Mouse (Mus musculus): ENCODE data around the gene Prss56. TPM values are rescaled to one million over a fixed set of nuclear protein-coding genes. Genes with fewer than 3 reads are reported as not detected.
A peak's percentile ranks its signal among the peaks of the same experiment; 100 is the strongest.

The Prss56 gene
- total and polyA plus RNA-seq, 2 experiments from 2014 or later = 0.31 to 0.46 TPM

GRCm38 (mm10) chr1:87183998-87184750 is 1.1 kb downstream of the Prss56 start:
- no peak; the same call in 1 of the 2 replicates for TF ChIP-seq CTCF (IDR thresholded peaks at IDR 0.05; ENCODE audit: low read depth)
- H3K9me3 ChIP-seq (ENCODE audit: low read length) = no peaks in the 10 kb centered on the region
- H3K36me3 ChIP-seq (ENCODE audit: insufficient read depth, low read length) = no peaks in the 10 kb centered on the region
- H3K4me2 ChIP-seq (ENCODE audit: low read depth, low read length) = peak overlapping the region; percentile 34
- no peak overlapping the region for H3K27ac ChIP-seq
- H3K4me1 ChIP-seq (ENCODE audit: insufficient read depth, low read length) = no peaks in the 10 kb centered on the region
- ATAC-seq (0 out of 2 replicates have a peak, but pooled peaks have one; percentile 3), DNase-seq (ENCODE audit: low spot score) (peak; percentile 45)
- H3K4me3 ChIP-seq (ENCODE audit: low read length) = no peak overlapping the region
- no peak overlapping the region for H3K9ac ChIP-seq (replicated peaks; ENCODE audit: low read length)
- peaks cover 25% of the 10 kb centered on the region; the same call in 1 of the 2 replicates for H3K27me3 ChIP-seq (ENCODE audit: insufficient read depth, low read length)
- WGBS = 35% methylated on average over 15 of the region's 15 CpGs

- no peaks in the 10 kb centered on the region for H3K9me3 ChIP-seq (ENCODE audit: low read length)
- H3K27me3 ChIP-seq (ENCODE audit: insufficient read depth, low read length) = peaks cover 25% of the 10 kb centered on the region; the same call in 1 of the 2 replicates
- WGBS = 10% methylated on average over 20 of the region's 20 CpGs
- DNase-seq (ENCODE audit: low spot score) = peak; percentile 81
- H3K9ac ChIP-seq (replicated peaks; ENCODE audit: low read length) = no peak overlapping the region
- H3K4me1 ChIP-seq (ENCODE audit: insufficient read depth, low read length) = no peaks in the 10 kb centered on the region
- peak; percentile 75 for TF ChIP-seq CTCF (IDR thresholded peaks at IDR 0.05; ENCODE audit: low read depth)
- no peak overlapping the region for H3K27ac ChIP-seq
- peak overlapping the region; percentile 34 for H3K4me2 ChIP-seq (ENCODE audit: low read depth, low read length)
- H3K36me3 ChIP-seq (ENCODE audit: insufficient read depth, low read length) = no peaks in the 10 kb centered on the region
- no peak overlapping the region for H3K4me3 ChIP-seq (ENCODE audit: low read length)
- peak; percentile 46 for ATAC-seq
Measured at GRCm38 (mm10) chr1:87184751-87185139, 1.6 kb downstream of the Prss56 start.

- Histone ChIP-seq H3K9ac (replicated peaks; ENCODE audit: low read length) (no peak overlapping the region), H3K27me3 (ENCODE audit: insufficient read depth, low read length) (peaks cover 25% of the 10 kb centered on the region; the same call in 1 of the 2 replicates)
- 15% methylated on average over 13 of the region's 13 CpGs for WGBS
Measured at GRCm38 (mm10) chr1:87185526-87185925, 2.4 kb downstream of the Prss56 start.

GRCm38 (mm10) chr1:87186261-87187036 is 3.3 kb downstream of the Prss56 start:
- DNase-seq (ENCODE audit: low spot score) (no peak), ATAC-seq (peak; percentile 43)
- H3K4me2 ChIP-seq (ENCODE audit: low read depth, low read length) = peak overlapping the region; percentile 71
- WGBS = 3% methylated on average over 53 of the region's 54 CpGs
- no peak for TF ChIP-seq CTCF (IDR thresholded peaks at IDR 0.05; ENCODE audit: low read depth)
- H3K36me3 ChIP-seq (ENCODE audit: insufficient read depth, low read length) = no peaks in the 10 kb centered on the region
- peak overlapping the region; percentile 42 for H3K4me3 ChIP-seq (ENCODE audit: low read length)
- peak overlapping the region; percentile 22; the same call in 1 of the 2 replicates for H3K9ac ChIP-seq (replicated peaks; ENCODE audit: low read length)
- H3K9me3 ChIP-seq (ENCODE audit: low read length) = no peaks in the 10 kb centered on the region
- peaks cover 25% of the 10 kb centered on the region; the same call in 1 of the 2 replicates for H3K27me3 ChIP-seq (ENCODE audit: insufficient read depth, low read length)
- no peaks in the 10 kb centered on the region for H3K4me1 ChIP-seq (ENCODE audit: insufficient read depth, low read length)
- no peak overlapping the region for H3K27ac ChIP-seq

More at GRCm38 (mm10) chr1:87185526-87185925, 2.4 kb downstream of the Prss56 start:
- Histone ChIP-seq H3K4me2 (ENCODE audit: low read depth, low read length) (no peak overlapping the region), H3K9me3 (ENCODE audit: low read length) (no peaks in the 10 kb centered on the region), H3K4me1 (ENCODE audit: insufficient read depth, low read length) (no peaks in the 10 kb centered on the region), H3K36me3 (ENCODE audit: insufficient read depth, low read length) (no peaks in the 10 kb centered on the region), H3K27ac (no peak overlapping the region), H3K4me3 (ENCODE audit: low read length) (no peak overlapping the region)
- DNase-seq (ENCODE audit: low spot score) = no peak
- 0 out of 2 replicates have a peak, but pooled peaks have one; percentile 1 for ATAC-seq
- no peak for TF ChIP-seq CTCF (IDR thresholded peaks at IDR 0.05; ENCODE audit: low read depth)

GRCm38 (mm10) chr1:87187037-87187355 is 3.9 kb downstream of the Prss56 start:
- Histone ChIP-seq H3K9ac (replicated peaks; ENCODE audit: low read length) (peak overlapping the region; percentile 22; the same call in 1 of the 2 replicates), H3K4me1 (ENCODE audit: insufficient read depth, low read length) (no peaks in the 10 kb centered on the region), H3K4me2 (ENCODE audit: low read depth, low read length) (peak overlapping the region; percentile 71), H3K9me3 (ENCODE audit: low read length) (no peaks in the 10 kb centered on the region), H3K4me3 (ENCODE audit: low read length) (peak overlapping the region; percentile 42), H3K27ac (no peak overlapping the region), H3K27me3 (ENCODE audit: insufficient read depth, low read length) (peaks cover 25% of the 10 kb centered on the region; the same call in 1 of the 2 replicates), H3K36me3 (ENCODE audit: insufficient read depth, low read length) (no peaks in the 10 kb centered on the region)
- peak; percentile 92 for TF ChIP-seq CTCF (IDR thresholded peaks at IDR 0.05; ENCODE audit: low read depth)
- ATAC-seq (peak; percentile 39), DNase-seq (ENCODE audit: low spot score) (peak; percentile 91)
- WGBS = under 1% methylated on average over 15 of the region's 15 CpGs

- Histone ChIP-seq H3K4me3 (ENCODE audit: low read length) (no peak within 1 kb of the TSS), H3K9ac (replicated peaks; ENCODE audit: low read length) (no peak within 1 kb of the TSS), H3K27me3 (ENCODE audit: insufficient read depth, low read length) (peaks cover 20% of the 10 kb centered on the region; the same call in 1 of the 2 replicates), H3K9me3 (ENCODE audit: low read length) (no peaks in the 10 kb centered on the region), H3K4me1 (ENCODE audit: insufficient read depth, low read length) (no peaks in the 10 kb centered on the region), H3K27ac (no peak within 1 kb of the TSS), H3K36me3 (ENCODE audit: insufficient read depth, low read length) (no peaks in the 10 kb centered on the region), H3K4me2 (ENCODE audit: low read depth, low read length) (no peak within 1 kb of the TSS)
- ATAC-seq = no peak
- WGBS = 43% methylated on average over 4 of the region's 4 CpGs
- TF ChIP-seq CTCF (IDR thresholded peaks at IDR 0.05; ENCODE audit: low read depth) = no peak
- no peak for DNase-seq (ENCODE audit: low spot score)
Measured at GRCm38 (mm10) chr1:87190429-87190828, 7.3 kb downstream of the Prss56 start, which contains the start of gene Chrnd. TSS of gene Chrnd (plus strand) at chr1:87190607.

All from hindbrain, postnatal 0 days (tissue).